Mouse (Mus musculus): ENCODE measurements around the gene Bbs9. TPM values are rescaled to one million over a fixed set of nuclear protein-coding genes. Genes with fewer than 3 reads are reported as not detected.
"Not testable (repeated sequence)": the region's sequence is repeated elsewhere in the genome, so short reads cannot be mapped to it uniquely, and the experiment has no call there.

The Bbs9 gene
- polyA plus RNA-seq, 1 experiment from 2014 or later: 13.4 TPM

GRCm38 (mm10) chr9:22703541-22703940 lies 228.0 kb downstream of the Bbs9 start:
- no peaks in the 10 kb centered on the region for H3K4me1 ChIP-seq (ENCODE audit: control insufficient read depth, insufficient read depth, low read length)
- no peak overlapping the region for H3K27ac ChIP-seq (replicated peaks; ENCODE audit: low read depth, low read length)
- no peak overlapping the region for H3K4me3 ChIP-seq (ENCODE audit: low read depth, low read length)
- H3K9me3 ChIP-seq (ENCODE audit: control insufficient read depth, low read length): peaks cover 9% of the 10 kb centered on the region
- 0 out of 2 replicates have a peak, but pooled peaks cover 3% of the 10 kb centered on the region for H3K27me3 ChIP-seq (replicated peaks; ENCODE audit: control insufficient read depth, insufficient read depth, low read length)
- no peak for DNase-seq (ENCODE audit: low spot score)
- no peak overlapping the region for H3K4me2 ChIP-seq (ENCODE audit: low read depth, low read length)
- ATAC-seq (ENCODE audit: low read depth): no peak
- H3K9ac ChIP-seq (ENCODE audit: low read depth, low read length): no peak overlapping the region
- 97% methylated on average over 2 of the region's 2 CpGs for WGBS
- H3K36me3 ChIP-seq (ENCODE audit: control insufficient read depth, insufficient read depth, low read length): 0 out of 2 replicates have a peak, but pooled peaks cover 3% of the 10 kb centered on the region

GRCm38 (mm10) chr9:22707166-22707913 lies 231.8 kb downstream of the Bbs9 start:
- Histone ChIP-seq H3K9ac (ENCODE audit: low read depth, low read length) (no peak overlapping the region), H3K27me3 (replicated peaks; ENCODE audit: control insufficient read depth, insufficient read depth, low read length) (0 out of 2 replicates have a peak, but pooled peaks cover 3% of the 10 kb centered on the region), H3K4me2 (ENCODE audit: low read depth, low read length) (no peak overlapping the region), H3K27ac (replicated peaks; ENCODE audit: low read depth, low read length) (no peak overlapping the region), H3K4me1 (ENCODE audit: control insufficient read depth, insufficient read depth, low read length) (no peaks in the 10 kb centered on the region), H3K36me3 (ENCODE audit: control insufficient read depth, insufficient read depth, low read length) (no peaks in the 10 kb centered on the region), H3K4me3 (ENCODE audit: low read depth, low read length) (no peak overlapping the region), H3K9me3 (ENCODE audit: control insufficient read depth, low read length) (peaks cover 9% of the 10 kb centered on the region)
- ATAC-seq (ENCODE audit: low read depth): no peak
- DNase-seq (ENCODE audit: low spot score): no peak
- 34% methylated on average over 11 of the region's 11 CpGs for WGBS

GRCm38 (mm10) chr9:22708970-22709726 lies 233.6 kb downstream of the Bbs9 start:
- peak; percentile 84 for ATAC-seq (ENCODE audit: low read depth)
- peak overlapping the region; percentile 21; the same call in 1 of the 2 replicates for H3K27ac ChIP-seq (replicated peaks; ENCODE audit: low read depth, low read length)

GRCm38 (mm10) chr9:22710032-22710431 lies 234.5 kb downstream of the Bbs9 start:
- Histone ChIP-seq H3K4me1 (ENCODE audit: control insufficient read depth, insufficient read depth, low read length) (no peaks in the 10 kb centered on the region), H3K9me3 (ENCODE audit: control insufficient read depth, low read length) (no peaks in the 10 kb centered on the region), H3K27ac (replicated peaks; ENCODE audit: low read depth, low read length) (no peak overlapping the region), H3K9ac (ENCODE audit: low read depth, low read length) (no peak overlapping the region), H3K4me3 (ENCODE audit: low read depth, low read length) (no peak overlapping the region), H3K27me3 (replicated peaks; ENCODE audit: control insufficient read depth, insufficient read depth, low read length) (0 out of 2 replicates have a peak, but pooled peaks cover 3% of the 10 kb centered on the region), H3K36me3 (ENCODE audit: control insufficient read depth, insufficient read depth, low read length) (no peaks in the 10 kb centered on the region), H3K4me2 (ENCODE audit: low read depth, low read length) (no peak overlapping the region)
- ATAC-seq (ENCODE audit: low read depth): no peak
- peak; percentile 63 for DNase-seq (ENCODE audit: low spot score)
- WGBS: 62% methylated on average over 7 of the region's 7 CpGs

More at GRCm38 (mm10) chr9:22708970-22709726, 233.6 kb downstream of the Bbs9 start:
- H3K4me2 ChIP-seq (ENCODE audit: low read depth, low read length): no peak overlapping the region
- no peaks in the 10 kb centered on the region for H3K4me1 ChIP-seq (ENCODE audit: control insufficient read depth, insufficient read depth, low read length)
- H3K4me3 ChIP-seq (ENCODE audit: low read depth, low read length): no peak overlapping the region
- no peaks in the 10 kb centered on the region for H3K9me3 ChIP-seq (ENCODE audit: control insufficient read depth, low read length)
- H3K27me3 ChIP-seq (replicated peaks; ENCODE audit: control insufficient read depth, insufficient read depth, low read length): 0 out of 2 replicates have a peak, but pooled peaks cover 3% of the 10 kb centered on the region
- no peak overlapping the region; the same call in 1 of the 2 replicates for H3K9ac ChIP-seq (ENCODE audit: low read depth, low read length)
- peak; percentile 77 for DNase-seq (ENCODE audit: low spot score)
- H3K36me3 ChIP-seq (ENCODE audit: control insufficient read depth, insufficient read depth, low read length): no peaks in the 10 kb centered on the region
- WGBS: 42% methylated on average over 19 of the region's 19 CpGs

- no peak for DNase-seq (ENCODE audit: low spot score)
- no peak overlapping the region for H3K27ac ChIP-seq (replicated peaks; ENCODE audit: low read depth, low read length)
- 0 out of 2 replicates have a peak, but pooled peaks cover 3% of the 10 kb centered on the region for H3K27me3 ChIP-seq (replicated peaks; ENCODE audit: control insufficient read depth, insufficient read depth, low read length)
- ATAC-seq (ENCODE audit: low read depth): no peak
- 87% methylated on average over 2 of the region's 2 CpGs for WGBS
- no peak overlapping the region for H3K9ac ChIP-seq (ENCODE audit: low read depth, low read length)
- H3K4me2 ChIP-seq (ENCODE audit: low read depth, low read length): no peak overlapping the region
- no peaks in the 10 kb centered on the region for H3K4me1 ChIP-seq (ENCODE audit: control insufficient read depth, insufficient read depth, low read length)
- H3K4me3 ChIP-seq (ENCODE audit: low read depth, low read length): no peak overlapping the region
- no peaks in the 10 kb centered on the region for H3K36me3 ChIP-seq (ENCODE audit: control insufficient read depth, insufficient read depth, low read length)
- H3K9me3 ChIP-seq (ENCODE audit: control insufficient read depth, low read length): no peaks in the 10 kb centered on the region
These were observed 235.8 kb downstream of the Bbs9 start for GRCm38 (mm10) chr9:22711339-22711738.

GRCm38 (mm10) chr9:22712743-22713142 lies 237.2 kb downstream of the Bbs9 start:
- no peak overlapping the region for H3K4me2 ChIP-seq (ENCODE audit: low read depth, low read length)
- no peak for DNase-seq (ENCODE audit: low spot score)
- H3K9ac ChIP-seq (ENCODE audit: low read depth, low read length): no peak overlapping the region
- H3K36me3 ChIP-seq (ENCODE audit: control insufficient read depth, insufficient read depth, low read length): no peaks in the 10 kb centered on the region
- ATAC-seq (ENCODE audit: low read depth): no peak
- H3K27me3 ChIP-seq (replicated peaks; ENCODE audit: control insufficient read depth, insufficient read depth, low read length): no peaks in the 10 kb centered on the region
- no peak overlapping the region for H3K4me3 ChIP-seq (ENCODE audit: low read depth, low read length)
- no peak overlapping the region for H3K27ac ChIP-seq (replicated peaks; ENCODE audit: low read depth, low read length)
- no peaks in the 10 kb centered on the region for H3K4me1 ChIP-seq (ENCODE audit: control insufficient read depth, insufficient read depth, low read length)
- WGBS: 69% methylated on average over 3 of the region's 3 CpGs
- no peaks in the 10 kb centered on the region for H3K9me3 ChIP-seq (ENCODE audit: control insufficient read depth, low read length)

GRCm38 (mm10) chr9:22713286-22713685 lies 237.8 kb downstream of the Bbs9 start:
- DNase-seq (ENCODE audit: low spot score): peak; percentile 23
- not testable (repeated sequence) for H3K4me3 ChIP-seq (ENCODE audit: low read depth, low read length); H3K27ac ChIP-seq (replicated peaks; ENCODE audit: low read depth, low read length); H3K4me2 ChIP-seq (ENCODE audit: low read depth, low read length); H3K36me3 ChIP-seq (ENCODE audit: control insufficient read depth, insufficient read depth, low read length); H3K4me1 ChIP-seq (ENCODE audit: control insufficient read depth, insufficient read depth, low read length); H3K9me3 ChIP-seq (ENCODE audit: control insufficient read depth, low read length); H3K9ac ChIP-seq (ENCODE audit: low read depth, low read length); H3K27me3 ChIP-seq (replicated peaks; ENCODE audit: control insufficient read depth, insufficient read depth, low read length); ATAC-seq (ENCODE audit: low read depth)
- 38% methylated on average over 4 of the region's 4 CpGs for WGBS

GRCm38 (mm10) chr9:22717583-22717982 lies 242.1 kb downstream of the Bbs9 start:
- WGBS: 88% methylated on average over 4 of the region's 4 CpGs
- DNase-seq (ENCODE audit: low spot score): no peak
- Histone ChIP-seq H3K27ac (replicated peaks; ENCODE audit: low read depth, low read length) (no peak overlapping the region), H3K27me3 (replicated peaks; ENCODE audit: control insufficient read depth, insufficient read depth, low read length) (no peaks in the 10 kb centered on the region), H3K4me2 (ENCODE audit: low read depth, low read length) (no peak overlapping the region), H3K9ac (ENCODE audit: low read depth, low read length) (no peak overlapping the region), H3K36me3 (ENCODE audit: control insufficient read depth, insufficient read depth, low read length) (no peaks in the 10 kb centered on the region), H3K4me3 (ENCODE audit: low read depth, low read length) (no peak overlapping the region), H3K4me1 (ENCODE audit: control insufficient read depth, insufficient read depth, low read length) (no peaks in the 10 kb centered on the region), H3K9me3 (ENCODE audit: control insufficient read depth, low read length) (no peaks in the 10 kb centered on the region)
- no peak for ATAC-seq (ENCODE audit: low read depth)
